Mouse (Mus musculus): ENCODE measurements around the gene Slamf9. TPM values are rescaled to one million over a fixed set of nuclear protein-coding genes. Genes with fewer than 3 reads are reported as not detected.

Gene Slamf9
- total RNA-seq, 4 experiments from 2014 or later, result not detected

GRCm38 (mm10) chr1:172512962-172513361 lies 37.8 kb downstream of the Slamf9 start:
- DNase-seq (ENCODE audit: low spot score in 2 of 2), result peak; percentile 27 to 44

DNA sequence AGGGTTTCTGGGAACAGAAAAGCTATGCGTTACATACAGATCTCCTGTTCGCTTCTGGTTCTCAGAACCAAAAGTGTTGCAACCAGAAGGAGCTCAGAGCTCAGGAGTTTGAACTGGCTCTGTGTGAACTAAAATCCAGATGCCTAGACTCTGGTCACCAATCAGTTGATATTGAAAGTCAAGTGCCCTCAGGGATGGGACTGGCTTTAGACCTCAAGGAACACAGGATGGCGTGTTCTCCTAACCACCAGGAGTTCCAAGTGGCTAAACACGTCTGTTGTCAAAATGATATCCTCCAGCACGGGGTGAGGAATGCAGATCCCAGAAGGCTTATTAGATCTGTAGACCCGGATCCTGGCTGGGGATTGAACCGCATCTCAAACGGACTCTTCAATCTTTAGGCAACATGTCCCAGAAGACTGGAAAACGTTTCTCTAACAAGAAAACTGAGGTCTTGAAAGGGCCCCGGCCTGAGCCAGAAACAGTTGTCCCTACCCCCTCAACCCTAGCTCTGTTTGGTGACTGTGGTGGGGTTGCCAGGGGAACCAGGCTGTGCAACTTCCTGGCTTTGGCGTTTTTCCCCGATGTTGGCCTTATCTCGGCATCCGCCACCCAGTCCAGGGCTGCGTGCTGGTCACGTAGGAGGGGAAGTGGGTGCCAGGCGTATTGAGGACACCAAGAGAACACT lies 38.5 kb downstream of the Slamf9 start:
- no peak for DNase-seq (ENCODE audit: low spot score in 2 of 2)

DNA sequence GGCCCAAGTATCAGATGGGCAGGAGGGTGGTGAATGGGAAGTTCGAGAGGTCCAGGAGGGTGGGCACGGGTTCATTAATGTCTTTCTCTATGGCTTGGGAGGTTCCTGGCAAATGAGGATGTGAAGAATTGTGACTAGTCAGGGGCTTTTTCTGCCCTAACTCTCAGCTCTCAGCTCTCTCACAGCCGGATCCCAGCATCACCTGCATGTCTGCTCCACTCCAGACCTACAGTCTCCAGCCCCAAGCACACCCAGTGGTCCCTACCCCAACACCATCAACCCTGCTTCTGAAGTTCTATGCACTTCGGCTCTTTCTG lies 39.0 kb downstream of the Slamf9 start:
- DNase-seq (ENCODE audit: low spot score in 2 of 2), result no peak

- no peak for DNase-seq (ENCODE audit: low spot score in 2 of 2)
Observed at GRCm38 (mm10) chr1:172514551-172515268, 39.6 kb downstream of the Slamf9 start.

GRCm38 (mm10) chr1:172515396-172515795 lies 40.2 kb downstream of the Slamf9 start:
- no peak for DNase-seq (ENCODE audit: low spot score in 2 of 2)

GRCm38 (mm10) chr1:172518013-172518412 lies 42.9 kb downstream of the Slamf9 start:
- no peak for DNase-seq (ENCODE audit: low spot score in 2 of 2)

DNA sequence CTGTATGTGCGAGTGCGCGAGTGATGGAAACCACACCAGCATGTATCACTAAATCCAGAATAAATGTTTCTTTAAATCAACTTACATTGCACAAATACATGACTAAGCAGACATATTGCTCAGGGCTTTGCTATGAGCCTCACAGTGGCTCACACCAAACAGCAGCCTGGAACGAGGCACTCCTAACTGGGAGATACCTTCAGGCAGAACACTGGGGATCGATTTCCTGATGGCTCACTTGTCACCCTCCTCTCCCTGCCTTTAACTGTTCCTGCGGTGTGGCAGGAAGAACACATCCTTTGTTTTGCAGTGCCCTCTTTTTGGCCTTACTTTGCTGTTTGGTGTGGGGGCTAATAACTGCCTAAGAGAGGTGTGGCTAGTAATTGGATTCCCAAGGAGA lies 44.5 kb downstream of the Slamf9 start:
- DNase-seq (ENCODE audit: low spot score in 2 of 2), result no peak

GRCm38 (mm10) chr1:172520576-172521440 lies 45.6 kb downstream of the Slamf9 start, which contains the start of gene Cfap45:
Gene Cfap45, plus strand, starts transcription at chr1:172520801.
- peak; percentile 43 to 60 for DNase-seq (ENCODE audit: low spot score in 2 of 2)

DNA sequence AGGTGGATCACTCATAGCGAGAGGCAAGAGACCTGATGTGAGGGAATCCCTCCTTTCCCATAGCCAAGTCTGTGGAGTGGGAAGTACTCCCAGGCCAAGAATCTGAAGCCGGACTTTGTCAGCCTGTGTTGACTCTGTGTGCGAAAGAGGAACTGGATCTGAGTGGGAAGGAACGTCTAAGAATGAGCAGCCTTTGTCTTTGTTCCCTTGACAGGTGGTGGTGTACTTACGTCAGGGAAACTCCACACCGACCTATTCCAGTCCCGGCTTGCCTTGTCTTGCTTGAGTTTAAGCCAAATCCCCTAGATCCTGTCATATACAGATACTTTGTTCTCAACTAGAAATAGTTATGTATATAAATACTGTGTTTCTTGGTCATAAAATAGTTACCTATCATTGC lies 47.4 kb downstream of the Slamf9 start:
- no peak for DNase-seq (ENCODE audit: low spot score in 2 of 2)

GRCm38 (mm10) chr1:172523699-172524101 lies 48.5 kb downstream of the Slamf9 start:
- no peak for DNase-seq (ENCODE audit: low spot score in 2 of 2)

- DNase-seq (ENCODE audit: low spot score in 2 of 2), result no peak
Observed at GRCm38 (mm10) chr1:172525027-172525764, 50.0 kb downstream of the Slamf9 start.

GRCm38 (mm10) chr1:172525971-172526370 lies 50.8 kb downstream of the Slamf9 start:
- no peak for DNase-seq (ENCODE audit: low spot score in 2 of 2)

- DNase-seq (ENCODE audit: low spot score in 2 of 2), result no peak
Observed at GRCm38 (mm10) chr1:172526380-172527081, 51.4 kb downstream of the Slamf9 start.

DNA sequence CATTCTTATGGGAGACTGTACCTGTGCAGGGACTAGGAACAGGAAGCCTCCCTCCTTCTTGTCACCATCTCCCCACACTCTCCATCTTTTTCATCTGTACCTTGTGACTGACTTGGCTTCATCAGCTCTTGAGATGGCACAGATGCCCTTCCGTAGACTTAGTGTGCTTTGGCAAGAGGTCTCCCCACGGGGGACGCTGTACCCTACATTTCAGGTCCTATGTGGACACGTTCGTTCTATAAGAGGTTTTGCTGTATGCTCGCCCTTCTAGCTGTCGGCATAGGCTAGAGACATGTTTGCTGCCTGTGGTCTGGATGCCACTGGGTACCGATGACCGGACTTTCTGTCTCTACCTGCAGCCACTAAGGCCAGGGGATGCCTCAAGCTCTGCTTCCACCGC lies 52.3 kb downstream of the Slamf9 start:
- DNase-seq (ENCODE audit: low spot score in 2 of 2), result no peak

Other genes starting within 250 kb of the Slamf9 start
- gene Atp1a4, start 216.9 kb upstream of the Slamf9 start, total RNA-seq (2022), result under 1 TPM; 0.11 to 0.44 (median 0.27) TPM
- gene Igsf8, start 213.7 kb upstream of the Slamf9 start, total RNA-seq (2022), result 10 to 100 TPM in 1 of 4 experiments, 1 to 10 TPM in 3; 7.3 to 10.5 (median 7.7) TPM
- 100 to 1,000 TPM; 819 to 944 (median 894) TPM for gene Atp1a2, start 177.3 kb upstream of the Slamf9 start, total RNA-seq (2022)
- gene Kcnj9, start 146.0 kb upstream of the Slamf9 start, total RNA-seq (2022), result not detected
- gene Kcnj10, start 134.1 kb upstream of the Slamf9 start, total RNA-seq (2022), result under 1 TPM in 2 of 4 experiments, not detected in 2; 0.04 to 0.05 TPM
- 1 to 10 TPM; 3.2 to 3.4 (median 3.2) TPM for gene Pigm, start 98.8 kb upstream of the Slamf9 start, total RNA-seq (2022)
- under 1 TPM in 1 of 4 experiments, not detected in 3; 0.20 TPM for gene Igsf9, start 6.4 kb downstream of the Slamf9 start, total RNA-seq (2022)
- gene Tagln2, start 24.7 kb downstream of the Slamf9 start, total RNA-seq (2022), result 10 to 100 TPM in 3 of 4 experiments, 1 to 10 TPM in 1; 9.0 to 14.8 (median 10.9) TPM
- gene Cfap45, start 45.4 kb downstream of the Slamf9 start, total RNA-seq (2022), result not detected
- gene Vsig8, start 80.6 kb downstream of the Slamf9 start, total RNA-seq (2022), result not detected
- not detected for gene Slamf8, start 115.2 kb downstream of the Slamf9 start, total RNA-seq (2022)
- not detected for gene Fcrl6, start 127.2 kb downstream of the Slamf9 start, total RNA-seq (2022)
- gene Dusp23, start 157.6 kb downstream of the Slamf9 start, total RNA-seq (2022), result 10 to 100 TPM; 28.1 to 33.7 (median 33.5) TPM
- under 1 TPM in 2 of 4 experiments, not detected in 2; 0.15 to 0.22 TPM for gene Crp, start 222.7 kb downstream of the Slamf9 start, total RNA-seq (2022)

Measured in gastrocnemius, adult 8-10 months (tissue).